Mouse (Mus musculus) hindbrain, postnatal 0 days (tissue): ENCODE measurements around the gene Isy1. TPM values are rescaled to one million over a fixed set of nuclear protein-coding genes. Genes with fewer than 3 reads are reported as not detected.

Experiments
- ATAC-seq: fragments of 200-750 bp; cut with Nextera tagmentation; 2 replicates; pipeline ENCODE4 v1.8.0; 2017; ENCODE audit warnings: mild to moderate bottlenecking, moderate TSS enrichment, moderate library complexity
- DNase-seq: peaks from one replicate; pipeline ENCODE4 v3.0.0-alpha.2; 2015; ENCODE audit warnings: low spot score
- H3K27ac ChIP-seq: fragments of 300-500 bp; sonication (generic); 2 replicates; pipeline ENCODE4 v1.5.1; 2014; ENCODE audit warnings: mild to moderate bottlenecking
- H3K27me3 ChIP-seq: fragments of 300-500 bp; sonication (generic); 2 replicates; pipeline ENCODE4 v1.6.1; 2014; ENCODE audit warnings: low read length, mixed read lengths; ENCODE audit not compliant: insufficient read depth
- H3K36me3 ChIP-seq: fragments of 300-500 bp; sonication (generic); 2 replicates; pipeline ENCODE4 v1.6.1; 2014; ENCODE audit warnings: low read length, mixed read lengths; ENCODE audit not compliant: insufficient read depth
- H3K4me1 ChIP-seq: fragments of 300-500 bp; sonication (generic); 2 replicates; pipeline ENCODE4 v1.6.1; 2014; ENCODE audit warnings: antibody characterized with exemption, low read length, mixed read lengths; ENCODE audit not compliant: insufficient read depth
- H3K4me2 ChIP-seq: fragments of 300-500 bp; sonication (generic); 2 replicates; pipeline ENCODE4 v1.6.1; 2014; ENCODE audit warnings: low read depth, mild to moderate bottlenecking, low read length, moderate library complexity, mixed read lengths
- H3K4me3 ChIP-seq: fragments of 300-500 bp; sonication (generic); 2 replicates; pipeline ENCODE4 v1.5.1; 2014; ENCODE audit warnings: low read length
- H3K9ac ChIP-seq: fragments of 300-500 bp; sonication (generic); replicated peaks from 2 replicates; pipeline ENCODE4 v1.6.1; 2014; ENCODE audit warnings: mild to moderate bottlenecking, low read length, moderate library complexity, mixed read lengths
- H3K9me3 ChIP-seq: fragments of 300-500 bp; sonication (generic); 2 replicates; pipeline ENCODE4 v1.6.1; 2016; ENCODE audit warnings: low read length, mixed read lengths
- CTCF ChIP-seq: IDR thresholded peaks from 2 replicates; pipeline ENCODE4 v1.5.1; 2016; ENCODE audit warnings: antibody characterized with exemption, control low read depth, low read depth
- WGBS: fragments of 180-500 bp; shearing (Covaris S2); extraction: QIAGEN DNeasy Blood & Tissue Kit; methylation state at CpG from one replicate; pipeline ENCODE4 v1.1.7; 2014; 5-methylcytosine and 5-hydroxymethylcytosine counted together
- polyA plus RNA-seq: library from polyadenylated mRNA; unstranded; fragments of >200 nt; fragmentation: Nextera tagmentation; extraction: Ambion mirVana; gene quantifications from 2 replicates; pipeline ENCODE4 v1.2.1, GENCODE M21; 2015
- total RNA-seq: library from RNA; depleted of rRNA; stranded (reverse); fragments of >200 nt; gene quantifications from 2 replicates; pipeline ENCODE4 v1.2.3, GENCODE M21; 2014

The Isy1 gene
- total and polyA plus RNA-seq, 2 experiments from 2014 or later: 11.3 to 27.4 TPM

- Histone ChIP-seq H3K4me1 (no peaks in the 10 kb centered on the region; the same call in 1 of the 2 replicates), H3K36me3 (peaks cover 6% of the 10 kb centered on the region; the same call in 1 of the 2 replicates), H3K4me2 (no peak overlapping the region), H3K4me3 (no peak overlapping the region), H3K9ac (no peak overlapping the region), H3K27me3 (no peaks in the 10 kb centered on the region), H3K27ac (no peak overlapping the region), H3K9me3 (no peaks in the 10 kb centered on the region)
- DNase-seq (no peak), ATAC-seq (no peak)
- no peak for TF ChIP-seq CTCF
- WGBS: 93% methylated on average over 6 of the region's 6 CpGs
These were observed 48.8 kb downstream of the Isy1 start for GRCm38 (mm10) chr6:87789791-87790190.

DNA sequence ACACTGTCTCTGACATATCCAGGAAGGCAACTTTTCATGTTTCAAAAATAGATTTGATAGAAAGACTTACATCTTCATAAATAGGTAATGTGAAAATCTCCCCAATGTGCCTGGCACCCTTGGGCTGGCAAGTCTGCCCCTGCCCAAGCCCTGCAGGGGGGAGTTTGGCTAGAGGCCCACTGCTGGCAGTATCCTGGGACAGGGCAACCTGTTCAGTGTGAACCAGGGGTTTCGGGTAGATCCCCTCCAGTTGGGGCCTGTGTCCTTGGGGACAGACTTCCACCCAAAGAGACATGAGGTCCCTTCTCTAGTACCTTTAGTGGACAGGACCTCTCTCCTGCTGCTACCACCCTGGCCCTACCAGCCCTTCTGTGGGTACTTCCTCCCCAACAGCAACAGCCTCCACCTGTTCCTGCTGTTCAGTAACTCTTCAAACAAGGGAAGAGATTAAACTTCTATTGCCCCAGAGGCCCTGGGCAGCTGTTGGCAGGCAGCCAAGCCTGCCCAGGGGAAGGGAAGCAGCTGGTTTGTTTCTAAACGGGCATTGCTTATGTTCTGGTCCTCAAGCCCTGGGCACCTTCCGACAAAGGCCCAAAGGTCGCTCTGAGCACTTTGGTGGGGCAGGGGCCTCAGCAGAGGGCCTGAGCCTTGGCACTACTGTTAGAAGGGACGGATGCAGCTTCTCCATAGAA lies 49.6 kb downstream of the Isy1 start:
- WGBS: 31% methylated on average over 5 of the region's 5 CpGs
- Histone ChIP-seq H3K4me1 (no peaks in the 10 kb centered on the region; the same call in 1 of the 2 replicates), H3K9ac (no peak overlapping the region), H3K4me3 (no peak overlapping the region), H3K4me2 (no peak overlapping the region), H3K27ac (no peak overlapping the region), H3K36me3 (peaks cover 6% of the 10 kb centered on the region; the same call in 1 of the 2 replicates), H3K9me3 (no peaks in the 10 kb centered on the region), H3K27me3 (no peaks in the 10 kb centered on the region)
- TF ChIP-seq CTCF: no peak
- ATAC-seq (no peak), DNase-seq (peak; percentile 41)

- Histone ChIP-seq H3K27me3 (no peaks in the 10 kb centered on the region), H3K9me3 (no peaks in the 10 kb centered on the region), H3K27ac (no peak overlapping the region), H3K4me3 (no peak overlapping the region), H3K9ac (no peak overlapping the region), H3K4me1 (no peaks in the 10 kb centered on the region; the same call in 1 of the 2 replicates), H3K36me3 (peaks cover 6% of the 10 kb centered on the region; the same call in 1 of the 2 replicates), H3K4me2 (no peak overlapping the region)
- TF ChIP-seq CTCF: no peak
- DNase-seq: no peak
- 94% methylated on average over 9 of the region's 9 CpGs for WGBS
- ATAC-seq: no peak
These were observed 50.2 kb downstream of the Isy1 start for GRCm38 (mm10) chr6:87788266-87788895.

DNA sequence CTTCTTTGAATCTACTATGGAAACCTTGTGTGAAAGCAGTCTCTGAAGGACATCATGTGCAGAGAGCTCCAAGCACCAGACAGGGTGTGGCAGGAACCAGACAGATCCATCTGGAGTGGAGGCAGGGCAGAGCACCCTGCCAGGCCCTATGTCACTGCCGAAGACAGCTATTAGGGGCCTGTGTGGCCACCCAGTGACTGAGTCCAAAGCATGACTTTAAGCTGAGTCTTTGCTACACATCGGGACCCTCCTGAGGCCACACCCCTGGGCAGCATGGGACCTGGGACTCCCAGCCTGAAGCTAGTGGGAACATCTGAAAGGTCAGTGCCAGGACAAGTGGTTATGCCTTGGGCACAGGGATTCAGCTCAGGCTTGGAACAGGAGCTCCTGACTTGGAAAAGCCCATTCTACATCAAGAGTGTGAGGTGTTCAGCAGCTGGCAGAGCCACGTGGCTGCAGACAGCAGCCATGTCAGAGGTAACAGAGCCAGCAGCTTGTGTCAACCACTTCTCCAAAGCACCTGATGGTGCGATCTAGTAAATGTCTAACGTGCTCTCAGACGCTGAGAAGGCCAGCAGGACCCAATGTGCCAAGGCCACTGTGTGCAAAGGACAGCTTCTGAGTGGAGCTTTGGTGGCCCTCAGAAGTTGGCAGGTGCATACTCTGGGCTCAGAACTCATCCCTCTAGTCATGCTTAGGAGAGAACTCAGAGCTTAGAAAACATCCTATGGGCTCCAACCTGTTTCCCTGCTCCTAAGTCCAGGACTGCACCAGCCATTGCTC lies 51.3 kb downstream of the Isy1 start:
- no peak overlapping the region for H3K27ac ChIP-seq
- no peak overlapping the region for H3K4me3 ChIP-seq
- no peaks in the 10 kb centered on the region for H3K9me3 ChIP-seq
- no peak overlapping the region for H3K4me2 ChIP-seq
- TF ChIP-seq CTCF: no peak
- no peak for ATAC-seq
- WGBS: 83% methylated on average over 6 of the region's 6 CpGs
- DNase-seq: no peak
- no peak overlapping the region for H3K9ac ChIP-seq
- H3K27me3 ChIP-seq: no peaks in the 10 kb centered on the region
- H3K4me1 ChIP-seq: no peaks in the 10 kb centered on the region; the same call in 1 of the 2 replicates
- H3K36me3 ChIP-seq: peaks cover 3% of the 10 kb centered on the region; the same call in 1 of the 2 replicates

GRCm38 (mm10) chr6:87786621-87787020 lies 52.0 kb downstream of the Isy1 start:
- Histone ChIP-seq H3K9ac (no peak overlapping the region), H3K4me2 (no peak overlapping the region), H3K9me3 (no peaks in the 10 kb centered on the region), H3K27me3 (no peaks in the 10 kb centered on the region), H3K27ac (no peak overlapping the region), H3K4me1 (no peaks in the 10 kb centered on the region; the same call in 1 of the 2 replicates), H3K36me3 (no peaks in the 10 kb centered on the region), H3K4me3 (no peak overlapping the region)
- 72% methylated on average over 5 of the region's 5 CpGs for WGBS
- no peak for TF ChIP-seq CTCF
- DNase-seq (no peak), ATAC-seq (no peak)

DNA sequence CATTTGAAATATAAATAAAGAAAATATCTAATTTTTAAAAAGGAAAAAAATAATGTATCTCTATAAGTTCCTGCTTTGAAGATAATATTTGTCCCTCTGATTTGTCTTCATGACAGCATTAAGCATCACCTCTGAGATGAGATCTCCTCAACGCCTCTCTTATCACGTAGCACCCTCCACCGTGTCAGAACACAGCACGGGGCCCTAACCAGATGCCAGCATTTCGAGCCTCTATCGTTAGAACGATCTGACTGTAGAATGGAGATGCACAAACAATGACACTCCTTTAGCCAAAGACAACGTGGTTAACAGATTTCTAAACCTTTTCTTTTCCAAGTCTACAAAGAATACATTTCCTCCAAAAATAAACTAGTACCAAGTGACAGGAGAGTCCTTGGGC lies 54.6 kb downstream of the Isy1 start:
- H3K27me3 ChIP-seq: no peaks in the 10 kb centered on the region
- TF ChIP-seq CTCF: no peak
- no peaks in the 10 kb centered on the region for H3K36me3 ChIP-seq
- 81% methylated on average over 8 of the region's 8 CpGs for WGBS
- H3K4me3 ChIP-seq: no peak overlapping the region
- no peak overlapping the region for H3K4me2 ChIP-seq
- H3K9me3 ChIP-seq: no peaks in the 10 kb centered on the region
- ATAC-seq (no peak), DNase-seq (no peak)
- H3K27ac ChIP-seq: no peak overlapping the region
- H3K9ac ChIP-seq: no peak overlapping the region
- no peaks in the 10 kb centered on the region for H3K4me1 ChIP-seq
